Mouse (Mus musculus) lung, postnatal 0 days (tissue): ENCODE results near the gene Bbs7. TPM values are rescaled to one million over a fixed set of nuclear protein-coding genes. Genes with fewer than 3 reads are reported as not detected.

Experiments
- ATAC-seq: fragments of 200-750 bp; cut with Nextera tagmentation; 2 replicates; pipeline ENCODE4 v1.8.0; 2017; ENCODE audit warnings: moderate library complexity
- DNase-seq: peaks from one replicate; pipeline ENCODE4 v3.0.0-alpha.2; 2016; ENCODE audit warnings: low spot score
- H3K27ac ChIP-seq: fragments of 300-500 bp; sonication (generic); 2 replicates; pipeline ENCODE4 v1.5.1; 2014; ENCODE audit warnings: antibody characterized with exemption, mild to moderate bottlenecking, low read length, mixed read lengths
- H3K27me3 ChIP-seq: fragments of 300-500 bp; sonication (generic); replicated peaks from 2 replicates; pipeline ENCODE4 v1.6.1; 2014; ENCODE audit warnings: low read length, mixed read lengths; ENCODE audit not compliant: insufficient read depth
- H3K36me3 ChIP-seq: fragments of 300-500 bp; sonication (generic); 2 replicates; pipeline ENCODE4 v1.6.1; 2014; ENCODE audit warnings: low read length, mixed read lengths; ENCODE audit not compliant: insufficient read depth
- H3K4me1 ChIP-seq: fragments of 300-500 bp; sonication (generic); 2 replicates; pipeline ENCODE4 v1.6.1; 2014; ENCODE audit warnings: antibody characterized with exemption, low read depth, low read length, mixed read lengths; ENCODE audit not compliant: insufficient read depth
- H3K4me2 ChIP-seq: fragments of 300-500 bp; sonication (generic); replicated peaks from 2 replicates; pipeline ENCODE4 v1.6.1; 2014; ENCODE audit warnings: low read depth, mild to moderate bottlenecking, low read length, moderate library complexity, mixed read lengths
- H3K4me3 ChIP-seq: fragments of 300-500 bp; sonication (generic); 2 replicates; pipeline ENCODE4 v1.5.1; 2014; ENCODE audit warnings: low read depth, low read length
- H3K9ac ChIP-seq: fragments of 300-500 bp; sonication (generic); replicated peaks from 2 replicates; pipeline ENCODE4 v1.6.1; 2014; ENCODE audit warnings: low read depth, mild to moderate bottlenecking
- H3K9me3 ChIP-seq: fragments of 300-500 bp; sonication (generic); 2 replicates; pipeline ENCODE4 v1.6.1; 2016; ENCODE audit warnings: low read length, mixed read lengths
- CTCF ChIP-seq: IDR thresholded peaks from 2 replicates; pipeline ENCODE4 v1.5.1; 2016; ENCODE audit warnings: antibody characterized with exemption, mild to moderate bottlenecking
- EP300 ChIP-seq: IDR thresholded peaks from 2 replicates; pipeline ENCODE4 v1.6.1; 2016; ENCODE audit warnings: antibody characterized with exemption, mild to moderate bottlenecking, control low read depth
- WGBS: fragments of 180-500 bp; shearing (Covaris S2); extraction: QIAGEN DNeasy Blood & Tissue Kit; methylation state at CpG from one replicate; pipeline ENCODE4 v1.1.7; 2014; 5-methylcytosine and 5-hydroxymethylcytosine counted together
- polyA plus RNA-seq: library from polyadenylated mRNA; unstranded; fragments of >200 nt; fragmentation: Nextera tagmentation; extraction: Ambion mirVana; gene quantifications from 2 replicates; pipeline ENCODE4 v1.2.1, GENCODE M21; 2015

Gene Bbs7
- polyA plus RNA-seq, 1 experiment from 2014 or later = 8.8 TPM

DNA sequence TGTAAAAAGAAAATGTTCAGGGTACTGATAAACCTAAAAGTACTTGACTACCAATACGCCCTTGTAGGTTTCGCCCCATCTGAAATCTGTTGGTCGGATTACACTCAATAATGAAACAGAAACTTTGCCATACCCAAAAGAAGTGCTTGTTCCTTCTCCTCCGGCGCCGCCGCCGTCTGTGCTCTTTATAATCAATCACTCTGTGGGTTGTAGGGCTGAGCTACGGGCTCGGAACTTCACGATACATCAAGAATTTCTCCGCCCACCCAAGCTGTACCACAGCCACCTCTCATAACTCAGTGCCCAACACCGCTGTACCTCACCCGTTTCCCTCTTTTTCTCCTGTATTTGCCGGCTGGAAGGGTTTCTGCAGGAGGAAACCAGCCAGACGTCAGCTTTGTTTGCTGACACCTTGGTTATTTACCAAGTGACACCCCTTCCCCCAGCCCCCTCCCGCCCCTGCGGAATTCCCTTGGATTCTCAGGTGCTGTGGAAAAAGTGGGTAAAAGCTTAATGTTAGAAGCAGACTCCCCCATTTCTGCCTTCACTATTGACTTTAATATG is 81.2 kb downstream of the Bbs7 start:
- H3K27ac ChIP-seq = no peak overlapping the region

DNA sequence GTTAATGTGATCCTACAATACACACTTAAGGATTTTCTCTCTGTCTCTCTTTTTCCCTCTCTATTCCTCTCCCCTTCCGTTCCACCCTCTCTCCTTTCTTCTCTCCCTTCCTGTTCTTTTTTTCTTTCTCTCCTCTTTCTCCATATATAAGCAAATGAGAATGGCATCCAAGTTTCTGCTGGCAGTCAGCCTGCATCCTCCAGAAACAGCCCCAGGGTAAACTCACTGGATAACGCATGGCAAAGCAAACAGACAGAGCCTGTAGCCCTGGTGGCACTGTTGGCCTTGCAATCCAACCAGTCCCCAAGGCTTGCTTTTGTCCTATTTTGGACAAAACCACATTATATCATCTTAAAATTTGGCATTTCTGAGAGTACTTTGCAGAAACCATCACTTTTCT is 82.0 kb downstream of the Bbs7 start:
- Histone ChIP-seq H3K36me3 (no peaks in the 10 kb centered on the region), H3K4me2 (no peak overlapping the region), H3K9ac (no peak overlapping the region), H3K27me3 (no peaks in the 10 kb centered on the region), H3K9me3 (no peaks in the 10 kb centered on the region), H3K4me3 (no peak overlapping the region), H3K27ac (no peak overlapping the region), H3K4me1 (peaks cover 15% of the 10 kb centered on the region; the same call in 1 of the 2 replicates)
- DNase-seq (no peak), ATAC-seq (no peak)
- WGBS = 17% methylated on average over 2 of the region's 2 CpGs
- no peak for TF ChIP-seq CTCF
- TF ChIP-seq EP300 = no peak

More for the DNA sequence above, 81.2 kb downstream of the Bbs7 start:
- Histone ChIP-seq H3K9me3 (no peaks in the 10 kb centered on the region), H3K27me3 (no peaks in the 10 kb centered on the region), H3K4me3 (peak overlapping the region; percentile 42), H3K9ac (peak overlapping the region; percentile 26; the same call in 1 of the 2 replicates), H3K4me1 (peaks cover 15% of the 10 kb centered on the region; the same call in 1 of the 2 replicates), H3K4me2 (peak overlapping the region; percentile 69), H3K36me3 (no peaks in the 10 kb centered on the region)
- WGBS = 4% methylated on average over 18 of the region's 18 CpGs
- ATAC-seq (0 out of 2 replicates have a peak, but pooled peaks have one; percentile 4), DNase-seq (peak; percentile 54)
- TF ChIP-seq CTCF = no peak
- no peak for TF ChIP-seq EP300

DNA sequence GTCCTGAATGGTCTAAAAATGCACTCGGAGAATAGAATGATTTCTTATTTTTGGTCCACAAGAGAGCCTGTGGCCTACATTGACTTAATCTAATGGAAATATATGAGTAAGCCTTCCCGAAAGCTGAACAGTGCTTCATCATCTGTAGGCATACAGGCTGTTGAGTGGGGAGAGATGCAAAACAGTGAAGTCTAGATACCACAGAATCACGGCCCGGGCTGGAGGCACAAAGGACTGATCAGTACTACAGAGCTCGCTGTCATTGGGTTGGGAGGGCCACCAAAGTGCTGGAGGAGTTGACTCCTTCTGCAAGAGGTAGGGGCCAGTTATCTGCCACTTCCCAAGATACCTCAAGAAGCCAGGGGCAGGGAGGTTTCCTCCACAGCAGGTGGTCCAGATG is 82.5 kb downstream of the Bbs7 start:
- Histone ChIP-seq H3K27ac (no peak overlapping the region), H3K9me3 (no peaks in the 10 kb centered on the region), H3K27me3 (no peaks in the 10 kb centered on the region), H3K36me3 (no peaks in the 10 kb centered on the region), H3K4me1 (peaks cover 15% of the 10 kb centered on the region; the same call in 1 of the 2 replicates), H3K9ac (no peak overlapping the region), H3K4me3 (no peak overlapping the region), H3K4me2 (no peak overlapping the region)
- no peak for TF ChIP-seq CTCF
- WGBS = 64% methylated on average over 5 of the region's 5 CpGs
- ATAC-seq (no peak), DNase-seq (no peak)

DNA sequence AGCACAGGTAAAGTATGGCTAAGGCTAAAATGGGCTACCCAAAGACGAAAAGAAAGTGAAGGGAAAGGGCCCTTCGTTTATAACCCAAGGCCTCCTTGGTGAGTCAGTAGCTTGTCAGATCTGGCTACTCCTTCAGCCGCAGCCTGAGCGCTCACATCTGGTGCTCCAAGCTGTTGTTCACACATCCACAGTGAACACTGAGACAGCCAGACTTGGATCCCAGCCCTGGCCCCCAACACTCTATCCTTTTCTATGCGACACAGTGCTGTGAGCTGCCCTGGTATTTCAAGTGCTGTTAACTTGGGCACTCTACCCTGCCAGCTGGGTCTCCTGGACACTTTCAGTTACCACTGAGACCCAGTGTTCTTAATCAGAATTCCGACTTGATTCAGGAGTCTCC is 82.9 kb downstream of the Bbs7 start:
- Histone ChIP-seq H3K27me3 (no peaks in the 10 kb centered on the region), H3K9ac (no peak overlapping the region), H3K4me3 (no peak overlapping the region), H3K36me3 (no peaks in the 10 kb centered on the region), H3K27ac (no peak overlapping the region; the same call in 1 of the 2 replicates), H3K4me1 (peaks cover 15% of the 10 kb centered on the region; the same call in 1 of the 2 replicates), H3K9me3 (no peaks in the 10 kb centered on the region), H3K4me2 (0 out of 2 replicates have a peak overlapping the region, but pooled peaks have one; percentile 6)
- WGBS = 34% methylated on average over 6 of the region's 6 CpGs
- TF ChIP-seq EP300 = no peak
- no peak for TF ChIP-seq CTCF
- DNase-seq (peak; percentile 81), ATAC-seq (peak; percentile 87)

DNA sequence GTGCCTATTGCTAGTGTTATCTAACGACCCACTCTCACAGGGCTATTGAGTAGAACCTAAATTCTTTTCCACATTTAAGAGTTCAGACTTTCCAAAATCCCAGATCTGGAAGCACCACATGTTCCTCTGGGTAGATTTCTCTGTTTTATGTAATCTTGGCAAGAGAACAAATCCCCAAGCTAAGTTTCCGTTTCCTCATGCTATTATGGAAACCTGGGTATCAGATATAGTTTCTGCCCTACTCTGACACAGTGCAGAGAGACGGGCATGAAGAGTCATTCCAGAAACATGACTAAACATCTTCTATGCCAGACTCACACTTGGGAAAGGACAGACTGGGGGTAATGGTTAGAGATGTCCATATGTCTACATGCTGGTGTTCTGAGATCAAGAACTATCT is 88.8 kb downstream of the Bbs7 start:
- Histone ChIP-seq H3K4me1 (peaks cover 4% of the 10 kb centered on the region; the same call in 1 of the 2 replicates), H3K36me3 (no peaks in the 10 kb centered on the region)
- no peak for ATAC-seq

More for the DNA sequence above, 88.8 kb downstream of the Bbs7 start:
- Histone ChIP-seq H3K27me3 (peaks cover 10% of the 10 kb centered on the region; the same call in 1 of the 2 replicates), H3K27ac (no peak overlapping the region), H3K4me3 (no peak overlapping the region), H3K9ac (no peak overlapping the region), H3K9me3 (no peaks in the 10 kb centered on the region), H3K4me2 (no peak overlapping the region)
- no peak for TF ChIP-seq CTCF
- no peak for TF ChIP-seq EP300
- DNase-seq = no peak
- 48% methylated on average over 3 of the region's 3 CpGs for WGBS

Other genes with a start within 250 kb of the Bbs7 start
- 449 and 491 TPM in 2 replicates for gene Anxa5, start 137.6 kb downstream of the Bbs7 start, polyA plus RNA-seq
- 6.9 and 8.0 TPM in 2 replicates for gene 1810062G17Rik, start 137.5 kb downstream of the Bbs7 start, polyA plus RNA-seq
- gene Gm11549, start 91.7 kb downstream of the Bbs7 start, polyA plus RNA-seq = not detected in 2 replicates
- gene Exosc9, start 60.9 kb downstream of the Bbs7 start, polyA plus RNA-seq = 31.0 and 32.7 TPM in 2 replicates
- 7.3 and 9.8 TPM in 2 replicates for gene Ccna2, start 41.3 kb downstream of the Bbs7 start, polyA plus RNA-seq
- 3.1 and 3.3 TPM in 2 replicates for gene Trpc3, start 76.7 kb upstream of the Bbs7 start, polyA plus RNA-seq
- 28.8 and 32.2 TPM in 2 replicates for gene 4932438A13Rik, start 249.6 kb upstream of the Bbs7 start, polyA plus RNA-seq